Mouse (Mus musculus): ENCODE data around the gene Tcap. TPM values are rescaled to one million over a fixed set of nuclear protein-coding genes. Genes with fewer than 3 reads are reported as not detected.

Tcap gene
- 0.19 TPM in 1 of 2 replicates, not detected in the other for polyA plus RNA-seq (2016; fragmentation: Nextera tagmentation; extraction: Ambion mirVana)

DNA sequence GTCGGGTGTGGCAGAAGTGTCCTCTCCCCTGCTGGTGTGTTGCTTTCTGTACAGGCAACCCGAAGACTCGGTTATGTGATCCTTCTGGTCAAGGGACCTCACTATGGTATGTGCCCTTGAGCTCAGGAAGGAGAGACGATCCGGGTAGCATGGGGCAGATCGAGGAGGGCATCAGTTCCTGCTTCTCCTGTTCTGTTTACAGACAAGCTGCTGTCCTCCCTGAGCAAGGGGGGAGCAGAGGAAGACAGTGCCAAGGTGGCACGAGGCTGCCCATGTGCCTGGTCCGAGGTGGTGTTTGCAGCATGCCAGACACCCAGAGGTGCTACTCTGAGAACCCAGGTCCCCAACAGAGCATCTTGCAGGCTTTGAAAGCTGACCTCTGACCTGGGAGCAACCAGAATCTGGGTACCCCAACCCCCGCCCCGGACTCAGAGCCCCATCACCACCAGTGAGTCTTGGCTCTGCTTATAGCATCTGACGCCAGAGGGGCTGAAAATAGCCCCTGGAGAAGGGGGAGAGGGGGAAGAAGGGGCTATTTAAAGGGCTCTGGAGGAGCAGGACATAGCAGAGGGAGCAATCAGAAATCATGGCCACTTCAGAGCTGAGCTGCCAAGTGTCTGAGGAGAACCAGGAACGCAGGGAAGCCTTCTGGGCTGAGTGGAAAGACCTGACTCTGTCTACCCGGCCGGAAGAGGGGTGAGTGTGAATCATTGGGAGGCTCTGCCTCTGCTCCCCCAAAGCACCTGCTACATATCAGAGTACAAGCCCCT, at the start of gene Tcap:
Gene Tcap (plus strand): TSS at position 551 of the 770 bp plus-strand sequence.
- Histone ChIP-seq H3K27ac (replicated peaks) (no peak within 1 kb of the TSS; the same call in 1 of the 2 replicates), H3K4me1 (peaks cover 14% of the 10 kb centered on the region), H3K4me3 (no peak within 1 kb of the TSS), H3K9me3 (replicated peaks) (no peaks in the 10 kb centered on the region), H3K27me3 (ENCODE audit: low read depth, poor library complexity, severe bottlenecking) (peaks cover 53% of the 10 kb centered on the region), H3K36me3 (peaks cover 35% of the 10 kb centered on the region)
- no peak for DNase-seq (ENCODE audit: low spot score)
- 67% methylated on average over 14 of the region's 14 CpGs for WGBS

DNA sequence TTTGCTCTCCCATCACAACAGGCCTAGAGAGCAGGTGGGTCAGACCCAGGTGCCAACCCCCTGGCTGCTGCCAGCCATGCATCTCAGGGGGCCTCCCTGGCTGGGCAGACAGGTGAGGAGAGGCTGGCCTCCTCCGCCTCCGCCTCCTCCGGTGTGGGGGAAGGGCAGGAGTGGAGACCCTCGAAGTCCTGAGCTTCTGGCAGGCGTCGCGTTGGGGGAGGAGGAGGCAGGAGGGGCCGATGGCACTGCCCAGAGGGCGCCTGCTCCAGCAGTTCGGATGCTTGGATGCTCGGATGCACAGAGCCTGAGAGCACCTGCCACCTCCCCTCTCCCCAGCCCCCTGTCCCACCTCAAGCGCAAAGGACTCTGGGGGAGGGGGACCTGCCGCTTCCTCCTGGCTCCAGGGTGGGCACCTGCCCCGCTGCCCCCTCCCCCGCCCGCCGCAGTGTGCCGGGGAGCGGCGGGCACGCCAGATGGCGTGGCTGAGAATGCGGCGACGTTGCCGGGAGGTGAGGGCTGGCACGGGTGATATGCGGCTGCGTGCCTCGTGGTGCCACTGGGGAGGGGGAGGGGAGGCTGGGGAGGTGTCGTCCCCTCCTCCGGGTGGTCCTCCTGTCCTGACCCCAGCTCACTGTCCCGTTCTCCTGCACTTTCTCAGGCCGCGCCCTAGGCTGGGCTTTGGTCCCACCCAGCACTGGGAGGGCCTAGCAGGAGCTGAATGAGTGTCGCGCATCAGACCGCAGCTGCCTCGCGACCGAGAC, 49.5 kb upstream of the Tcap start:
- Histone ChIP-seq H3K4me1 (peaks cover 33% of the 10 kb centered on the region), H3K27ac (replicated peaks) (peak overlapping the region; percentile 33; the same call in 1 of the 2 replicates), H3K27me3 (ENCODE audit: low read depth, poor library complexity, severe bottlenecking) (peaks cover 100% of the 10 kb centered on the region), H3K4me3 (peak overlapping the region; percentile 39), H3K36me3 (no peaks in the 10 kb centered on the region), H3K9me3 (replicated peaks) (no peaks in the 10 kb centered on the region)
- DNase-seq (ENCODE audit: low spot score) = no peak
- 4% methylated on average over 30 of the region's 41 CpGs for WGBS

DNA sequence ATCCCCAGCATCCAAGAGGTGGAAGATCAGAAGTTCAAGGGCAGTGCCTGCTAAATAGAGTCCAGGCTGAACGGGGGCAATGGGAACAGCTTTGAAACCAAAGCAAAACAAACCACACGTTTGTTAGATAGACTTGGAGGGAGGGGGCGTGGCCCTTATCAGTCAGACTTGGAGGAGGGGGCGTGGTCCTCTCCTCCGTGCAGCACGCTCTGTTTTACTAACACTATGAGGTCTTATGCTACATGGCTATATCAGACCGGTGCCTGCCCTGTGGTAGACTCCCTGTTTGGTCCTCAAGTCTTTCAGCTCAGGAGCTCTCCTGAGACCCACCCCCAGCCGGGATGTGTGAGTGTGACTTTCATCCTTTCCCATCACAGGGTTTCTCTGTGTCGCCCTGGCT, 48.4 kb upstream of the Tcap start:
- H3K27me3 ChIP-seq (ENCODE audit: low read depth, poor library complexity, severe bottlenecking) = peaks cover 100% of the 10 kb centered on the region
- no peak overlapping the region for H3K4me3 ChIP-seq
- no peaks in the 10 kb centered on the region for H3K9me3 ChIP-seq (replicated peaks)
- no peaks in the 10 kb centered on the region for H3K36me3 ChIP-seq
- peaks cover 32% of the 10 kb centered on the region for H3K4me1 ChIP-seq
- 10% methylated on average over 9 of the region's 9 CpGs for WGBS
- H3K27ac ChIP-seq (replicated peaks) = no peak overlapping the region
- no peak for DNase-seq (ENCODE audit: low spot score)

GRCm38 (mm10) chr11:98336245-98337107, 47.1 kb upstream of the Tcap start:
- H3K4me1 ChIP-seq = peaks cover 32% of the 10 kb centered on the region
- H3K27ac ChIP-seq (replicated peaks) = no peak overlapping the region
- H3K36me3 ChIP-seq = no peaks in the 10 kb centered on the region
- no peaks in the 10 kb centered on the region for H3K9me3 ChIP-seq (replicated peaks)
- H3K27me3 ChIP-seq (ENCODE audit: low read depth, poor library complexity, severe bottlenecking) = peaks cover 100% of the 10 kb centered on the region
- DNase-seq (ENCODE audit: low spot score) = no peak
- H3K4me3 ChIP-seq = no peak overlapping the region
- WGBS = 18% methylated on average over 13 of the region's 13 CpGs

- Histone ChIP-seq H3K9me3 (replicated peaks) (no peaks in the 10 kb centered on the region), H3K4me1 (peaks cover 38% of the 10 kb centered on the region), H3K4me3 (peak overlapping the region; percentile 57), H3K36me3 (no peaks in the 10 kb centered on the region), H3K27ac (replicated peaks) (0 out of 2 replicates have a peak overlapping the region, but pooled peaks have one; percentile 46), H3K27me3 (ENCODE audit: low read depth, poor library complexity, severe bottlenecking) (peaks cover 100% of the 10 kb centered on the region)
- DNase-seq (ENCODE audit: low spot score) = no peak
- 1% methylated on average over 56 of the region's 57 CpGs for WGBS
These were observed 45.1 kb upstream of the Tcap start for GRCm38 (mm10) chr11:98338507-98338961.

- DNase-seq (ENCODE audit: low spot score) = no peak
These were observed 44.5 kb upstream of the Tcap start for GRCm38 (mm10) chr11:98339071-98339501.

DNA sequence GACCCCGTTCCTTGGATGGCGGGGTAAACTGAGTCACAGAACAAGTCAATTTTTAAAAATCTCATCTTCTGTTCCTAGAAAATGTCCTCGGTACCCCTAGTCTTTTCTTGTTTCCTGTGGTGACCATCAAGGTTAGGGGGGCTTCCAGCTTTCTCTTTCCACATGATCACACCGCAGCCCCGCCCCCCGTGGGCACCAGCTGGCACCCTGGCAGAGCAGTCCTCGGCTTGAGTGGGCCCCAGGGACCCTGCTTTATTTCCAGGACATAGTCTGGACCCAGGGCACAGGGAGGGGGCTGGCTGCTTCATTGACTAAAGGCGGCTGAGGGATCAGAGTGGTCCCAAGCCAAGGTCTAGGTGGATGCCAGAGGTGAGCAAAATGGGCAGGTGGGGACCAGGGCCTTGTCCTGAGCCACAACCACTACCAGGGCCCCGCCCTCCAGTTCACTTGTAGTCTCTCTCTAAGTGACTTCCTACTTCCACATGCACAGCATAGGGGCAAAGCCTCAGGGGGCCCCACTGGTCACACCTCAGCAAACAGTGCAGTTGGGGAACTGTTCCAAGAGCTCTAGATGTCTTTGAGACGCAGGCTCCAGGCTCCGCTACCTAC, 43.8 kb upstream of the Tcap start:
- WGBS = 7% methylated on average over 11 of the region's 11 CpGs
- peaks cover 26% of the 10 kb centered on the region for H3K4me1 ChIP-seq
- no peaks in the 10 kb centered on the region for H3K9me3 ChIP-seq (replicated peaks)
- H3K27ac ChIP-seq (replicated peaks) = no peak overlapping the region
- no peaks in the 10 kb centered on the region for H3K36me3 ChIP-seq
- DNase-seq (ENCODE audit: low spot score) = no peak
- peak overlapping the region; percentile 57 for H3K4me3 ChIP-seq
- peaks cover 100% of the 10 kb centered on the region for H3K27me3 ChIP-seq (ENCODE audit: low read depth, poor library complexity, severe bottlenecking)

More at GRCm38 (mm10) chr11:98339071-98339501, 44.5 kb upstream of the Tcap start:
- peak overlapping the region; percentile 57 for H3K4me3 ChIP-seq
- peaks cover 100% of the 10 kb centered on the region for H3K27me3 ChIP-seq (ENCODE audit: low read depth, poor library complexity, severe bottlenecking)
- H3K9me3 ChIP-seq (replicated peaks) = no peaks in the 10 kb centered on the region
- no peak overlapping the region for H3K27ac ChIP-seq (replicated peaks)
- H3K36me3 ChIP-seq = no peaks in the 10 kb centered on the region
- H3K4me1 ChIP-seq = peaks cover 33% of the 10 kb centered on the region
- WGBS = under 1% methylated on average over 19 of the region's 19 CpGs

DNA sequence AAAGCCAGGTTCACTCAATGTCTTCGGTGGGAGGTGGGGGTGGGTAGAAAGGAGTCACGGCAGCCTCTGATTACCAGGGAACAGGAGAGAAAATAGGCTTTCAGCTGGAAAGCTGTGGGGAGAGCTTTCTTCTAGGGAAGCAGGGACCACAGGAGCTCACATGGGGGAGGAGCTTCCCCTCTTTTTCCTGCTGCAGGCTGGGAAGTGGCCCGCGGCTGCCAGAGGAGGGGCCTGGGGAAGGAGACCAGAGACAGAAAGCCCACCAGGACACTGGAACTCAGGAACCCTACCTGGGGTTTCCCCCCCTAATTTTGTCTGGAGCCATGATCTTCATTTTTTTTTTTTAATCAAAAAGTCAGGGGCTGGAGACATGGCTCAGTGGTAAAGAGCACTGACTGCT, 43.0 kb upstream of the Tcap start:
- no peak for DNase-seq (ENCODE audit: low spot score)
- Histone ChIP-seq H3K9me3 (replicated peaks) (no peaks in the 10 kb centered on the region), H3K27ac (replicated peaks) (no peak overlapping the region), H3K4me1 (peaks cover 27% of the 10 kb centered on the region), H3K36me3 (no peaks in the 10 kb centered on the region), H3K4me3 (no peak overlapping the region), H3K27me3 (ENCODE audit: low read depth, poor library complexity, severe bottlenecking) (peaks cover 100% of the 10 kb centered on the region)
- 4% methylated on average over 4 of the region's 4 CpGs for WGBS

GRCm38 (mm10) chr11:98341174-98341573, 42.4 kb upstream of the Tcap start:
- H3K9me3 ChIP-seq (replicated peaks) = no peaks in the 10 kb centered on the region
- no peak overlapping the region for H3K4me3 ChIP-seq
- no peak overlapping the region for H3K27ac ChIP-seq (replicated peaks)
- H3K4me1 ChIP-seq = peaks cover 33% of the 10 kb centered on the region
- no peaks in the 10 kb centered on the region for H3K36me3 ChIP-seq
- H3K27me3 ChIP-seq (ENCODE audit: low read depth, poor library complexity, severe bottlenecking) = peaks cover 100% of the 10 kb centered on the region
- no peak for DNase-seq (ENCODE audit: low spot score)
- WGBS = 62% methylated on average over 4 of the region's 4 CpGs

- H3K9me3 ChIP-seq (replicated peaks) = no peaks in the 10 kb centered on the region
- H3K36me3 ChIP-seq = no peaks in the 10 kb centered on the region
- WGBS = 3% methylated on average over 29 of the region's 29 CpGs
- H3K4me3 ChIP-seq = peak overlapping the region; percentile 37
- H3K27ac ChIP-seq (replicated peaks) = no peak overlapping the region
- H3K4me1 ChIP-seq = peaks cover 44% of the 10 kb centered on the region
- peak; percentile 92 for DNase-seq (ENCODE audit: low spot score)
- H3K27me3 ChIP-seq (ENCODE audit: low read depth, poor library complexity, severe bottlenecking) = peaks cover 100% of the 10 kb centered on the region
These were observed 41.3 kb upstream of the Tcap start for GRCm38 (mm10) chr11:98342000-98342945.

DNA sequence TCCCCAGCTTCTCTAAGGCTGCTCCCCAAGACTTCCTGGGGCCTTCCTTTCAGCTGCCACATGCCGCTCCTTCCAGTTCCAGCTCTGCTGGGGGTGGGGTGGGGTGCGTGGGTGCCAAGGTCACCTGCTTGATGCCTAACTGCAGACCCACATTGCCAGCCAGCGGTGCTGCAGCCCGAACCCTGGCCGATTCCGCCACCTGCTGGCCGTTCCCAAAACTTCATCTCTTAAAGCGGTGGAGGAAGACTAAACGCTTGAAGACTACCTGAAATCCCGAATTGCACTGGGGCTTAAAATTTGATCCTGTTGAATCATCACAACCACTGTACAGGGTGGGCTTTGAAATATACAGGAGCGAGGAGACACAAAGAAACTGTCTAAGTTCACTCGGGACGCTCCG, 38.4 kb upstream of the Tcap start:
- Histone ChIP-seq H3K36me3 (no peaks in the 10 kb centered on the region), H3K27ac (replicated peaks) (no peak overlapping the region), H3K9me3 (replicated peaks) (no peaks in the 10 kb centered on the region), H3K4me3 (peak overlapping the region; percentile 39), H3K27me3 (ENCODE audit: low read depth, poor library complexity, severe bottlenecking) (peaks cover 100% of the 10 kb centered on the region), H3K4me1 (peaks cover 52% of the 10 kb centered on the region)
- 2% methylated on average over 14 of the region's 14 CpGs for WGBS
- peak; percentile 82 for DNase-seq (ENCODE audit: low spot score)

Measured in midbrain, embryonic 10.5 days (tissue).